13 mouse cellular contexts compared by ENCODE assay signal in genomic region chr2:10816374-10816773, GRCm38 (mm10).
DNase-seq lines count a peak whose midpoint lies in the region; ATAC-seq and TF ChIP-seq lines count a peak whose summit lies in the region.
"Had no signal": no experiment of that assay in that cellular context is flagged by ENCODE, and none has a peak within 500 bp of the region (broad histone marks: within the 10 kb centered on the region; RNA-seq: fewer than 3 reads in every experiment).

No protein-coding gene starts in this region.

- no peak for TF ChIP-seq POLR2A in brain, embryonic 14.5 days (IDR thresholded peaks at IDR 0.05; ENCODE audit: borderline replicate concordance, extremely low read depth, insufficient read depth, insufficient read length, poor library complexity, severe bottlenecking)

- ATAC-seq in CD4-positive, CD25-positive, alpha-beta regulatory T cell, adult 4 months: no peak
- no peak for ATAC-seq in lung, postnatal 0 days

- no peak overlapping the region for H3K4me2 ChIP-seq in lung, postnatal 0 days (replicated peaks; ENCODE audit: low read depth, low read length)
- H3K4me2 ChIP-seq: embryonic facial prominence, embryonic 12.5 days; hindbrain, embryonic 12.5 days had no signal

- peak; percentile 26 for DNase-seq in CD4-positive, CD25-positive, alpha-beta regulatory T cell, adult 2 months (ENCODE audit: low read depth, low spot score)
- DNase-seq in layer of hippocampus, adult 2 months (ENCODE audit: low spot score in 2 of 2): no peak
- DNase-seq in layer of hippocampus, adult 8-10 months (ENCODE audit: low spot score in 2 of 2): no peak
- DNase-seq in brain, embryonic 14.5 days (ENCODE audit: low read depth): no peak
- no peak for DNase-seq in spleen, postnatal 4 days (ENCODE audit: low spot score in 2 of 2)
- DNase-seq in lung, postnatal 0 days (ENCODE audit: low spot score): no peak
- DNase-seq: adrenal gland, adult 2 months; cerebellum, adult 9-11 months had no signal

- no peak overlapping the region for H3K27ac ChIP-seq in layer of hippocampus, adult 2 months
- H3K27ac ChIP-seq in lung, postnatal 0 days (ENCODE audit: low read length): no peak overlapping the region
- H3K27ac ChIP-seq: embryonic facial prominence, embryonic 12.5 days; hindbrain, embryonic 12.5 days; limb, embryonic 10.5 days had no signal

- H3K9me3 ChIP-seq in E14TG2a.4 (ENCODE audit: low read length): no peaks in the 10 kb centered on the region
- H3K9me3 ChIP-seq in lung, postnatal 0 days (ENCODE audit: low read length): no peaks in the 10 kb centered on the region
- H3K9me3 ChIP-seq: embryonic facial prominence, embryonic 12.5 days; hindbrain, embryonic 12.5 days; limb, embryonic 10.5 days had no signal

- peak; percentile 43 for TF ChIP-seq CTCF in layer of hippocampus, adult 2 months (conservative IDR thresholded peaks at IDR 0.05)
- TF ChIP-seq CTCF in E14TG2a.4 (conservative IDR thresholded peaks at IDR 0.05; ENCODE audit: low read length): peak; percentile 58
- TF ChIP-seq CTCF in brain, embryonic 14.5 days (IDR thresholded peaks at IDR 0.05; ENCODE audit: borderline replicate concordance, extremely low read depth, insufficient read depth, insufficient read length): peak; percentile 18; the same call in 1 of the 2 replicates
- TF ChIP-seq CTCF in lung, postnatal 0 days (IDR thresholded peaks at IDR 0.05): no peak

- WGBS in lung, postnatal 0 days: 17% methylated on average over 2 of the region's 2 CpGs

- H3K27me3 ChIP-seq in E14TG2a.4 (ENCODE audit: insufficient read depth, low read length): no peaks in the 10 kb centered on the region
- no peaks in the 10 kb centered on the region for H3K27me3 ChIP-seq in lung, postnatal 0 days (replicated peaks; ENCODE audit: insufficient read depth, low read length)
- H3K27me3 ChIP-seq: embryonic facial prominence, embryonic 12.5 days; hindbrain, embryonic 12.5 days had no signal

- no peak for TF ChIP-seq EP300 in lung, postnatal 0 days (IDR thresholded peaks at IDR 0.05)

- no peaks in the 10 kb centered on the region for H3K4me1 ChIP-seq in E14TG2a.4 (replicated peaks; ENCODE audit: low read depth, low read length)
- H3K4me1 ChIP-seq in lung, postnatal 0 days (ENCODE audit: insufficient read depth, low read depth, low read length): no peaks in the 10 kb centered on the region
- H3K4me1 ChIP-seq: embryonic facial prominence, embryonic 12.5 days; hindbrain, embryonic 12.5 days; limb, embryonic 10.5 days had no signal

- H3K9ac ChIP-seq in lung, postnatal 0 days (replicated peaks; ENCODE audit: low read depth): no peak overlapping the region
- H3K9ac ChIP-seq: embryonic facial prominence, embryonic 12.5 days; hindbrain, embryonic 12.5 days had no signal

- no peak overlapping the region for H3K4me3 ChIP-seq in layer of hippocampus, adult 2 months
- H3K4me3 ChIP-seq in E14TG2a.4 (replicated peaks; ENCODE audit: low read length): no peak overlapping the region
- no peak overlapping the region for H3K4me3 ChIP-seq in lung, postnatal 0 days (ENCODE audit: low read depth, low read length)
- H3K4me3 ChIP-seq: embryonic facial prominence, embryonic 12.5 days; hindbrain, embryonic 12.5 days; limb, embryonic 10.5 days had no signal

- H3K36me3 ChIP-seq in E14TG2a.4 (ENCODE audit: insufficient read depth, low read length): no peaks in the 10 kb centered on the region
- no peaks in the 10 kb centered on the region for H3K36me3 ChIP-seq in lung, postnatal 0 days (ENCODE audit: insufficient read depth, low read length)
- H3K36me3 ChIP-seq: embryonic facial prominence, embryonic 12.5 days; hindbrain, embryonic 12.5 days; limb, embryonic 10.5 days had no signal
